Mouse (Mus musculus): ENCODE results near the gene Muc5ac.

DNA sequence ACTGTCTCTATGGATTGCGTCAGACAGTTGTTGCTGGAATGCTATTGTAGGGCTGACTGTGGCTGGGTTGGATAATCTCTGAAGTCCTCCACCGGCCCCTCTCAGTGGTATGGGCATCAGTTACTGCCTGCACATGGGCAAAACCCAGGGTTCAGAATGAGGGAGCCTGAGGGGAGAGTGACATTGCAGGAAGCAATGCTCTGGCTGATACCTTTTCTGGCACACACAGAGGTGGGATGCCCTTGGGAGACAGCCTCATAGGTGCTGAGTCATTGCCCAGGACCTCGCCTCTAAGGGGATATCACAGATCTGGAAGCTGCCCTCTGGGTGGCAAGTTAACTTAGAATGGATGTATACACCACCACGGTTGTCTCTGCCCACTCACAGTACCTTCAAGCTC, 24.5 kb downstream of the Muc5ac start:
- TF ChIP-seq CTCF (IDR thresholded peaks at IDR 0.05; ENCODE audit: insufficient read depth, low read length) = no peak
- no peak for TF ChIP-seq POLR2A (IDR thresholded peaks at IDR 0.05; ENCODE audit: borderline replicate concordance, extremely low read depth, low read depth, low read length)

Measured in lung, adult 2 months (tissue).